Mouse (Mus musculus) limb, embryonic 13.5 days (tissue): ENCODE measurements around the gene Fgd5. TPM values are rescaled to one million over a fixed set of nuclear protein-coding genes. Genes with fewer than 3 reads are reported as not detected.
A peak's percentile ranks its signal among the peaks of the same experiment; 100 is the strongest.

ENCODE experiments used
- ATAC-seq: fragments of 200-750 bp; cut with Nextera tagmentation; 2 replicates; pipeline ENCODE4 v1.8.0; 2017; ENCODE audit warnings: low read depth, moderate number of reproducible peaks, moderate TSS enrichment; ENCODE audit not compliant: low FRiP score
- H3K27ac ChIP-seq: fragments of 300-500 bp; sonication (generic); 2 replicates; pipeline ENCODE4 v1.5.1; 2015; ENCODE audit warnings: inconsistent platforms, mild to moderate bottlenecking, moderate library complexity
- H3K27me3 ChIP-seq: fragments of 300-500 bp; sonication (generic); 2 replicates; pipeline ENCODE4 v1.6.1; 2015; ENCODE audit warnings: mild to moderate bottlenecking, inconsistent platforms
- H3K36me3 ChIP-seq: fragments of 300-500 bp; sonication (generic); 2 replicates; pipeline ENCODE4 v1.6.1; 2015; ENCODE audit warnings: inconsistent platforms, mild to moderate bottlenecking, moderate library complexity
- H3K4me1 ChIP-seq: fragments of 300-500 bp; sonication (generic); 2 replicates; pipeline ENCODE4 v1.6.1; 2015; ENCODE audit warnings: inconsistent platforms
- H3K4me2 ChIP-seq: fragments of 300-500 bp; sonication (generic); replicated peaks from 2 replicates; pipeline ENCODE4 v1.6.1; 2015; ENCODE audit warnings: inconsistent platforms, mild to moderate bottlenecking, moderate library complexity
- H3K4me3 ChIP-seq: fragments of 300-500 bp; sonication (generic); 2 replicates; pipeline ENCODE4 v1.5.1; 2015; ENCODE audit warnings: moderate library complexity, mild to moderate bottlenecking, inconsistent platforms
- H3K9ac ChIP-seq: fragments of 300-500 bp; sonication (generic); 2 replicates; pipeline ENCODE4 v1.6.1; 2015; ENCODE audit warnings: mild to moderate bottlenecking, inconsistent platforms
- H3K9me3 ChIP-seq: fragments of 300-500 bp; sonication (generic); 2 replicates; pipeline ENCODE4 v1.6.1; 2016; ENCODE audit warnings: inconsistent platforms
- WGBS: fragments of 180-500 bp; shearing (Covaris S2); methylation state at CpG from one replicate; pipeline ENCODE4 v1.1.7; 2015; 5-methylcytosine and 5-hydroxymethylcytosine counted together
- polyA plus RNA-seq: library from polyadenylated mRNA; unstranded; fragments of >200 nt; fragmentation: Nextera tagmentation; extraction: Ambion mirVana; gene quantifications from 2 replicates; pipeline ENCODE4 v1.2.1, GENCODE M21; 2015

Gene Fgd5
- polyA plus RNA-seq, 1 experiment from 2014 or later: 7.0 TPM

- no peak overlapping the region for H3K27ac ChIP-seq
- peak overlapping the region; percentile 76 for H3K9ac ChIP-seq
- peak overlapping the region; percentile 60 for H3K4me3 ChIP-seq
- peaks cover 49% of the 10 kb centered on the region for H3K27me3 ChIP-seq
- no peak for ATAC-seq
- H3K36me3 ChIP-seq: no peaks in the 10 kb centered on the region
- H3K4me2 ChIP-seq: peak overlapping the region; percentile 89
- H3K4me1 ChIP-seq: peaks cover 7% of the 10 kb centered on the region; the same call in 1 of the 2 replicates
- H3K9me3 ChIP-seq: no peaks in the 10 kb centered on the region
- 9% methylated on average over 23 of the region's 23 CpGs for WGBS
Measured at GRCm38 (mm10) chr6:91979301-91979996, 771 bp downstream of the Fgd5 start.

DNA sequence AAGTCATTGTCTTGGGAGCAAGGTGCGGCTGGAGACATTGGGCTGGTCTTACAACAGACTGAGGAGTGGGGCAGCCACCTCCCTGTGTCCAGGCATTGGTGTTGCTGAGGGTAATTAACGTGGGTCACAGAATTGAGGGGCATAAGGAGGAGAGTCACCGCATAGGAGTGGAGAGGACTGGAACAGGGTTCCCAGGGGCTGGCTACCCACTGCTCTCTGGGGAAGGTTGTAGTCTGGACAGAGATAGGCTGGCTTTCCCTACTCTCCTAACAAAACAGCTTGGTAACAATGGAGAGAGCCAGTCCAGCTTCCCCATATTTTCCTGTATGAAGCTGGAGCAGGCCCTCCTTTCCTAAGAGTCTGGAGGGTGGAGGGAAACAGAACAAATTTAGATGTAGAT, 1.3 kb downstream of the Fgd5 start:
- Histone ChIP-seq H3K9me3 (no peaks in the 10 kb centered on the region), H3K27me3 (peaks cover 49% of the 10 kb centered on the region), H3K4me2 (peak overlapping the region; percentile 89), H3K9ac (no peak overlapping the region), H3K4me1 (peaks cover 7% of the 10 kb centered on the region; the same call in 1 of the 2 replicates), H3K36me3 (no peaks in the 10 kb centered on the region), H3K27ac (no peak overlapping the region), H3K4me3 (peak overlapping the region; percentile 60)
- ATAC-seq: no peak
- 56% methylated on average over 3 of the region's 3 CpGs for WGBS

DNA sequence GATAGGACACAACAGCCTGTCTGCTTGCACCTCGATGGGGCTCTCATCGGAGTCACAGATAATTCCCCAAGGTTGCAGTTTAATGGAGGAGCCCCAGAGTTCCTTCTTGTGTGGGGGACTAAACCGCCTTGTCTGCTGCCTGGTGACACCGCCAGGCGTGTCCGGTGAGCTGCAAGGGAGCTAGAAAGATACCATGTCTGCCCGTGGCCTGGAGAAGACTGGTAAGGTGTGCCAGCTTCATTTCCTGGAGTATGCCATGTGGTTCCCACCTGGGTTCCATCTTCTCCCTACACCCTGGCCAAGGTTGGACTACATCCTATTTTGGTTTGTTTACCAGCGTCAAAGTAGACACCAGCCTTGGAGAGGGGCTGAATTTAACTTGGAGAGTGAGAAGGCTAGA, 11.4 kb downstream of the Fgd5 start:
- Histone ChIP-seq H3K4me2 (no peak overlapping the region), H3K9ac (no peak overlapping the region), H3K9me3 (no peaks in the 10 kb centered on the region), H3K27ac (no peak overlapping the region), H3K4me3 (no peak overlapping the region), H3K27me3 (no peaks in the 10 kb centered on the region), H3K36me3 (peaks cover 6% of the 10 kb centered on the region; the same call in 1 of the 2 replicates), H3K4me1 (0 out of 2 replicates have a peak, but pooled peaks cover 2% of the 10 kb centered on the region)
- WGBS: 88% methylated on average over 8 of the region's 8 CpGs
- no peak for ATAC-seq

DNA sequence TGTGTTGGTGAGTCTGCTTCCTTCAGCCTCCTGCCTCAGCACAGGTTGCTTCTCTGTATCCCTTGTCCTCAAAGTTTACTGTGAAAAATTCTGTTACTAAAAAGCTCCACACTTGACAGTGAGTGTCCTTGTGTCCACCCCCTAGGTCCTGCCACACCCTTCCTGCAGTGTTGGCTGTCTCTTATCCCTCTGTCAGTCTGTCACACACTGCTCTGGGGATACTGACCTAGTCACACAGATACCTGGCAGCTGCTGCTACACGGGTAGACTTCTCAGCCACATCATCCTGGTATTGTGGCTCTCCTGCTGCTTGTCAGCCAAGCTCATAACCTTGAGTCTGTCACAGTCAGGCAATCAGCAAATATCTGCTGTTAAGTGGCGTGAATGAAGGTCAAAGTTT, 14.1 kb downstream of the Fgd5 start:
- H3K36me3 ChIP-seq: no peaks in the 10 kb centered on the region
- H3K9ac ChIP-seq: no peak overlapping the region
- ATAC-seq: no peak
- WGBS: 80% methylated on average over 2 of the region's 2 CpGs
- no peak overlapping the region for H3K27ac ChIP-seq
- peaks cover 9% of the 10 kb centered on the region; the same call in 1 of the 2 replicates for H3K4me1 ChIP-seq
- no peak overlapping the region for H3K4me2 ChIP-seq
- no peak overlapping the region for H3K4me3 ChIP-seq
- H3K9me3 ChIP-seq: no peaks in the 10 kb centered on the region
- no peaks in the 10 kb centered on the region for H3K27me3 ChIP-seq

GRCm38 (mm10) chr6:91993795-91994505, 15.3 kb downstream of the Fgd5 start:
- H3K9me3 ChIP-seq: no peaks in the 10 kb centered on the region
- no peaks in the 10 kb centered on the region for H3K36me3 ChIP-seq
- WGBS: 72% methylated on average over 8 of the region's 8 CpGs
- no peak for ATAC-seq
- peaks cover 9% of the 10 kb centered on the region; the same call in 1 of the 2 replicates for H3K4me1 ChIP-seq
- no peak overlapping the region for H3K27ac ChIP-seq
- H3K4me3 ChIP-seq: no peak overlapping the region
- 0 out of 2 replicates have a peak overlapping the region, but pooled peaks have one; percentile 13 for H3K9ac ChIP-seq
- no peak overlapping the region for H3K4me2 ChIP-seq
- H3K27me3 ChIP-seq: no peaks in the 10 kb centered on the region

DNA sequence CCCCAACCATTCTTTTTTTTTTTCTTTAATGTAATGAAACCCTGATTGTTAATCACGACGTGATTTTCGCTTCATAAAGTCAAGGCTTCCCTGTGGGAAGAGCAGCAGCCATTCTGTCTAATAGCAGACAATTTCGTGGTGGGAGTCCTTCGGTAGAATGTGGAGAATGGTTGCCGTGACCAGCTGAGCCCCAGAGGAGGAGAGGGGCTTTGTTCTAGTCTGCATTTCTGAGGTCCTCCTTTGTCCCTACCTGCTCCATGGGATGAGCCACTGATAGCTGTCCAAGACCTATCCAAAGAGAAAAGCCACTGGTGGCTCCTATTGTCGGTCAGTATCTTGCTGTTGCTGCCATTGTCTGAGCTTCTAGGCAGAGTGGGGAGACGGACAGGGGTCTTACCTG, 17.4 kb downstream of the Fgd5 start:
- 52% methylated on average over 8 of the region's 8 CpGs for WGBS
- no peak overlapping the region for H3K4me3 ChIP-seq
- ATAC-seq: no peak
- no peaks in the 10 kb centered on the region for H3K9me3 ChIP-seq
- H3K9ac ChIP-seq: no peak overlapping the region
- no peak overlapping the region for H3K4me2 ChIP-seq
- no peaks in the 10 kb centered on the region for H3K36me3 ChIP-seq
- H3K27ac ChIP-seq: no peak overlapping the region
- H3K27me3 ChIP-seq: no peaks in the 10 kb centered on the region
- H3K4me1 ChIP-seq: peaks cover 9% of the 10 kb centered on the region; the same call in 1 of the 2 replicates

- H3K27ac ChIP-seq: no peak overlapping the region
Measured at GRCm38 (mm10) chr6:92002558-92003285, 24.0 kb downstream of the Fgd5 start.

GRCm38 (mm10) chr6:92003646-92004045, 25.0 kb downstream of the Fgd5 start:
- Histone ChIP-seq H3K4me1 (peaks cover 20% of the 10 kb centered on the region), H3K4me3 (no peak overlapping the region), H3K9me3 (no peaks in the 10 kb centered on the region), H3K4me2 (no peak overlapping the region), H3K27me3 (no peaks in the 10 kb centered on the region), H3K36me3 (no peaks in the 10 kb centered on the region), H3K27ac (no peak overlapping the region), H3K9ac (no peak overlapping the region)
- 32% methylated on average over 2 of the region's 2 CpGs for WGBS
- no peak for ATAC-seq

More at GRCm38 (mm10) chr6:92002558-92003285, 24.0 kb downstream of the Fgd5 start:
- Histone ChIP-seq H3K4me3 (no peak overlapping the region), H3K9ac (no peak overlapping the region), H3K4me1 (peaks cover 20% of the 10 kb centered on the region), H3K36me3 (no peaks in the 10 kb centered on the region), H3K9me3 (no peaks in the 10 kb centered on the region), H3K27me3 (no peaks in the 10 kb centered on the region), H3K4me2 (no peak overlapping the region)
- WGBS: 97% methylated on average over 1 of the region's 1 CpGs
- ATAC-seq: no peak

DNA sequence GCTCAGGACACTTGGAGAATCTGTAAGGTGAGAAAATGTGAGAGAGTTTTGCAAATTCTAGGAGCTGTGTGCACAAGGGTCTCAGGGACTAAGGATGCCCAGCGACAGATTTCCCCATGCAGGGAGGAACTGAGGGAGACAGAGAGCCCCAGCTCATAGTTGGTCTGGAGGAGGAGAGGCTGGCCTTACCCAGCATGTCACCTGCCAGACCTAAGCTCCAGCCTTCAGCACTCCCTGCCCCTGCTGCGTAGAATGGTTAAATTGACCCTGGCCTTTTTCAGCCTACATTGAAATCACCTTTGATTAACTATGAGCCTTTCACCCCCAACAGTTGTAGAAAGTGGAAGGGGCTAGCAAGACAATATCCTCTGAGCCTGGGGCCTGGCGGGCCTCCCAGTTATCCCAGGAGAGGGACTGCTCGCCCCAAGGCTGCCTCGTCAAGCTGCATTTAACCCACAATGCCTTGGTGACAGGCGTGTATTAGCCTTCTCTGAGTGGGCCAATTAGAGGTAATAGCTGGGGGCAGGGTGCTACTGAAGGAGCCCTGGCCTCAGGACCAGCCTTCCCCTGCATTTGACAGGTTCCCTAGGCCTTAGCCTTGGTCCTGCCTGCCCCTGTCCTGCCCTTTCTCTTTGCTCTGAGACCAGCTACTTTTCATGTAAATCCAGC, 25.6 kb downstream of the Fgd5 start:
- Histone ChIP-seq H3K4me3 (no peak overlapping the region), H3K36me3 (no peaks in the 10 kb centered on the region), H3K27ac (no peak overlapping the region), H3K27me3 (no peaks in the 10 kb centered on the region), H3K9me3 (no peaks in the 10 kb centered on the region), H3K4me1 (peaks cover 20% of the 10 kb centered on the region), H3K4me2 (no peak overlapping the region), H3K9ac (no peak overlapping the region)
- WGBS: 22% methylated on average over 6 of the region's 6 CpGs
- no peak for ATAC-seq

DNA sequence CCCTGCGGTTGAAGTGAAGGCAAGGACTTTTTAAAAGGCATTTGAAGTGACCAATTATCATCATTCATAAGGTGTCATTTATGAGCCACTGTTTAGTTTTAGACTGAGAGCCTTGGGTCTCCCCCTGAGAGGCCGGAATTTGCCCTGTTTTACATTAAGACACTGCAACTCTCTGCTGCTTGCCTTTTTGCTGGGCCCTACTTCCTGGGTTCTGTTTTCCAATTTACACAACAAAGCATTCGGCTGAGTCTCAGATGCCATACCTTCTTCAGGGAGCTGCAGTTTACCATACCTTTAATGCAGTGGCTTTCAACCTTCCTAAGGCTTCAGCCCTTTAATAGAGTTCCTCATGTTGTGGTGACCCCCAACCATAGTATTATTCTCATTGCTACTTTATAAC, 26.1 kb downstream of the Fgd5 start:
- Histone ChIP-seq H3K4me2 (no peak overlapping the region), H3K9ac (no peak overlapping the region), H3K4me3 (no peak overlapping the region), H3K27ac (no peak overlapping the region), H3K27me3 (no peaks in the 10 kb centered on the region), H3K9me3 (no peaks in the 10 kb centered on the region), H3K36me3 (no peaks in the 10 kb centered on the region), H3K4me1 (peaks cover 20% of the 10 kb centered on the region)
- WGBS: 19% methylated on average over 3 of the region's 3 CpGs
- no peak for ATAC-seq

DNA sequence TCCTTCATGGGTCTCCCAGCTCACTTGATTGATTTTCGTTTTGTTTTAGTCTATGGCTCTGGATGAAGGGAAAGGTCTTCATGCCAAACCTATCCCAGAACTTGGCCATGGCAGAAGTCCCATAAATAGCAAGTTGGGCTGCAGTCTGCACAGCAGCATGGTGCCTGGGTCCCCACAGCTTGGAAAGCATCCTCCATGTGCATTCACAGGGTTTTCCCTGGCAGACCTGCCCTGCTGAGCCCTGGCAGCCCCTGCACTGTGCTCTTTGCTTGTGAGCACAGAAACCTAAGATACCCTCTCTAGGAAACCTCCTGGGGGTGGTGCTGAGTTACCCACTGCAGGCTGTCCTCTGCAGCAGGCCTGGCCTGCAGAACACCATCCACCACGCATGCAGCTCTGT, 32.2 kb downstream of the Fgd5 start:
- no peak for ATAC-seq
- WGBS: 80% methylated on average over 2 of the region's 2 CpGs
- H3K27ac ChIP-seq: no peak overlapping the region

More for the DNA sequence above, 32.2 kb downstream of the Fgd5 start:
- Histone ChIP-seq H3K9me3 (no peaks in the 10 kb centered on the region), H3K4me3 (no peak overlapping the region), H3K4me2 (no peak overlapping the region), H3K36me3 (no peaks in the 10 kb centered on the region), H3K9ac (no peak overlapping the region), H3K27me3 (no peaks in the 10 kb centered on the region), H3K4me1 (peaks cover 11% of the 10 kb centered on the region)
